Mouse (Mus musculus): ENCODE measurements around the gene Klc2. TPM values are rescaled to one million over a fixed set of nuclear protein-coding genes. Genes with fewer than 3 reads are reported as not detected.

The Klc2 gene
- total and polyA plus RNA-seq, 3 experiments: 7.3 to 30.3 TPM; not detected in 1

DNA sequence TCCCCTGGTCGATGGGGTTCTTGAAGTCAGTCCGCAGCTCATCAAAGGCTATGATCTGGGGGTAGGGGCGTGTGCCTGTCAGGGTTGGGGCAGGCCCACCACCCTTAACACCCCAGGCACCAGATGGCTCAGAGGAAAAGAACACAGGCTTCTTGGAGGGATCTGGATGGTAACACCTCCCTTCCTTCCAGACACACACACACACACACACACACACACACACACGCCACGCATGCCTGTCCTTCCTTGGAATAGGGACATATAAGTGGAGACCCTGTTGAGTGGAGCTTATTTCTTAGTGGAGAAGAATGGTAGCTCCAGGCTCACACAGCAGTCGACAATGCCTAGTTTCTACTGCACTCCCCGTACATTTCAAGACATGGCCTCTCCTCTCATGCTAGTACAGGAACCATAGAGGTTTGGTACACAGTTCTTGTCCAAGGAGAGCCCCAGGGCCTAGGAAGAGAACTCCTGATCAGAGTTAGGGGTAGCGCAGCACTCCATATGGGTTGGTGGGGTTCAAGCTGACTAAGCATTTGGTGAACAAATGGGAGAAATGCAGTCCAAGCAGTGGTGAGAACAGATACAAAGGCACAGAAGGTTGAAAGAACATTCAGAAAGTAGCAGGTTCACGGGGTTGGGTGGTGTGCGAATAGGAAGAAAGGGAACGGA lies 23.5 kb downstream of the Klc2 start:
- Histone ChIP-seq H3K9ac (ENCODE audit: control insufficient read depth, low read depth, low read length, poor library complexity, severe bottlenecking) (no peak overlapping the region), H3K4me3 (ENCODE audit: control insufficient read depth in 1 of 2, insufficient read depth in 1 of 2, low read depth in 2 of 2, low read length in 2 of 2) (no peak overlapping the region), H3K9me3 (replicated peaks; ENCODE audit: insufficient read depth, low read length) (no peaks in the 10 kb centered on the region), H3K4me1 (ENCODE audit: control insufficient read depth in 1 of 2, insufficient read depth in 2 of 2, low read length in 2 of 2) (peaks cover 0 to 14% of the 10 kb centered on the region in 2 experiments; a peak in 2 of 4 replicates), H3K27me3 (ENCODE audit: control insufficient read depth in 1 of 2, insufficient read depth in 2 of 2, low read length in 2 of 2) (no peaks in the 10 kb centered on the region), H3K79me2 (ENCODE audit: control insufficient read depth, insufficient read depth, low read length, poor library complexity) (no peaks in the 10 kb centered on the region), H3K27ac (ENCODE audit: control insufficient read depth, low read depth, low read length) (no peak overlapping the region), H3K36me3 (ENCODE audit: control insufficient read depth in 1 of 2, insufficient read depth in 2 of 2, low read length in 2 of 2) (peaks cover 0 to 4% of the 10 kb centered on the region in 2 experiments; a peak in 2 of 4 replicates)
- no peak for DNase-seq (ENCODE audit: low read depth, low spot score)
- TF ChIP-seq EP300 (IDR thresholded peaks at IDR 0.05; ENCODE audit: low read depth in 1 of 2, low read length in 2 of 2): no peak
- TF ChIP-seq POLR2AphosphoS2 (IDR thresholded peaks at IDR 0.05; ENCODE audit: low read length): peak; percentile 33; the same call in 1 of the 2 replicates

DNA sequence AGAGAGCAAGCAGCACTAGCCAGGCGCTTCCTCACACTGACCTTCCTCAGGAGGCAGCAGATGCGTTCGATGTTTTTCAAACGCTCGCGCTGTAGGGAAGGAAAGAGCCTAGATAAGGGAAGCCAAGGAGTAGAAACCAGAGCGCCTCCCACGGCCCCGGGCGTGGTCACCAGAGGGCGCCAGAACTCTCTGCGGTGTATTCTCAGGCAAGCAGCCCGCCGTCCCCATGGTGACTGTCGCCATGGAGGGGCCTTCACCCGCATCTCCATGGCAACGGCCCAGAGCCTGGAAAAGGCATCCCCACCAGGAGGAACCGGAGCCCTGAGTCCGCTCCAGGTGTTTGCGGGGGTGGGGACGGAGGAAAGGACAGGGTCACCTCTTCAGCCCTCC lies 24.1 kb downstream of the Klc2 start:
- peak; percentile 93 for DNase-seq (ENCODE audit: low read depth, low spot score)
- Histone ChIP-seq H3K4me1 (ENCODE audit: control insufficient read depth in 1 of 2, insufficient read depth in 2 of 2, low read length in 2 of 2) (peaks cover 0 to 15% of the 10 kb centered on the region in 2 experiments; a peak in 2 of 4 replicates), H3K27me3 (ENCODE audit: control insufficient read depth in 1 of 2, insufficient read depth in 2 of 2, low read length in 2 of 2) (no peaks in the 10 kb centered on the region), H3K4me3 (ENCODE audit: control insufficient read depth in 1 of 2, insufficient read depth in 1 of 2, low read depth in 2 of 2, low read length in 2 of 2) (no peak overlapping the region), H3K27ac (ENCODE audit: control insufficient read depth, low read depth, low read length) (no peak overlapping the region), H3K9me3 (replicated peaks; ENCODE audit: insufficient read depth, low read length) (no peaks in the 10 kb centered on the region), H3K79me2 (ENCODE audit: control insufficient read depth, insufficient read depth, low read length, poor library complexity) (no peaks in the 10 kb centered on the region), H3K36me3 (ENCODE audit: control insufficient read depth in 1 of 2, insufficient read depth in 2 of 2, low read length in 2 of 2) (peaks cover 0 to 4% of the 10 kb centered on the region in 2 experiments; a peak in 2 of 4 replicates), H3K9ac (ENCODE audit: control insufficient read depth, low read depth, low read length, poor library complexity, severe bottlenecking) (no peak overlapping the region)
- peak; percentile 85 for TF ChIP-seq MXI1 (IDR thresholded peaks at IDR 0.05; ENCODE audit: low read depth, low read length)
- peak; percentile 86 for TF ChIP-seq SIN3A (IDR thresholded peaks at IDR 0.05; ENCODE audit: low read length)
- peak; percentile 87 for TF ChIP-seq SMC3 (IDR thresholded peaks at IDR 0.05; ENCODE audit: low read depth, low read length)
- no peak for TF ChIP-seq ZKSCAN1 (IDR thresholded peaks at IDR 0.05; ENCODE audit: low read depth, low read length)
- TF ChIP-seq HCFC1 (IDR thresholded peaks at IDR 0.05; ENCODE audit: low read depth, low read length): peak; percentile 59; the same call in 1 of the 2 replicates
- peak; percentile 58; the same call in 1 of the 2 replicates for TF ChIP-seq POLR2AphosphoS2 (IDR thresholded peaks at IDR 0.05; ENCODE audit: low read length)
- TF ChIP-seq POLR2A (IDR thresholded peaks at IDR 0.05; ENCODE audit: control insufficient read depth in 1 of 2, insufficient read depth in 1 of 2, low read depth in 1 of 2, low read length in 2 of 2, poor library complexity in 1 of 2): peak; percentile 25 to 42; a peak in 1 of 4 replicates
- no peak for TF ChIP-seq TCF12 (IDR thresholded peaks at IDR 0.05; ENCODE audit: low read depth, low read length)
- peak; percentile 67; the same call in 1 of the 2 replicates for TF ChIP-seq MAZ (IDR thresholded peaks at IDR 0.05; ENCODE audit: low read depth, low read length)
- peak; percentile 70 for TF ChIP-seq RAD21 (IDR thresholded peaks at IDR 0.05; ENCODE audit: low read depth, low read length)
- TF ChIP-seq ZC3H11A (IDR thresholded peaks at IDR 0.05; ENCODE audit: low read depth, low read length): 0 out of 2 replicates have a peak, but pooled peaks have one; percentile 26
- peak; percentile 65; the same call in 1 of the 2 replicates for TF ChIP-seq ELF1 (IDR thresholded peaks at IDR 0.05; ENCODE audit: low read depth, low read length)
- TF ChIP-seq CHD1 (IDR thresholded peaks at IDR 0.05; ENCODE audit: low read depth, low read length): no peak
- no peak for TF ChIP-seq USF1 (IDR thresholded peaks at IDR 0.05; ENCODE audit: low read depth, low read length)
- TF ChIP-seq CTCF (IDR thresholded peaks at IDR 0.05 in 2 of 3, conservative IDR thresholded peaks at IDR 0.05 in 1 of 3; ENCODE audit: control insufficient read depth in 1 of 3, insufficient read depth in 1 of 3, low read depth in 2 of 3, low read length in 3 of 3, poor library complexity in 1 of 3, severe bottlenecking in 1 of 3): peak; percentile 83 to 95 (median 92)
- TF ChIP-seq JUND (IDR thresholded peaks at IDR 0.05; ENCODE audit: low read depth, low read length): no peak
- TF ChIP-seq USF2 (IDR thresholded peaks at IDR 0.05; ENCODE audit: borderline replicate concordance in 1 of 2, insufficient read depth in 1 of 2, low read depth in 1 of 2, low read length in 2 of 2): no peak
- peak; percentile 72 for TF ChIP-seq GATA1 (IDR thresholded peaks at IDR 0.05; ENCODE audit: low read depth, low read length)
- no peak for TF ChIP-seq TAL1 (IDR thresholded peaks at IDR 0.05; ENCODE audit: low read length)

All from MEL (cell line).